Mouse (Mus musculus) cerebellum, adult 18-20 months (tissue): ENCODE measurements around the gene G3bp2.

Experiments used
- DNase-seq, 2 experiments: peaks; one replicate each; pipeline ENCODE4 v3.0.0; 2021

The G3bp2 gene

DNA sequence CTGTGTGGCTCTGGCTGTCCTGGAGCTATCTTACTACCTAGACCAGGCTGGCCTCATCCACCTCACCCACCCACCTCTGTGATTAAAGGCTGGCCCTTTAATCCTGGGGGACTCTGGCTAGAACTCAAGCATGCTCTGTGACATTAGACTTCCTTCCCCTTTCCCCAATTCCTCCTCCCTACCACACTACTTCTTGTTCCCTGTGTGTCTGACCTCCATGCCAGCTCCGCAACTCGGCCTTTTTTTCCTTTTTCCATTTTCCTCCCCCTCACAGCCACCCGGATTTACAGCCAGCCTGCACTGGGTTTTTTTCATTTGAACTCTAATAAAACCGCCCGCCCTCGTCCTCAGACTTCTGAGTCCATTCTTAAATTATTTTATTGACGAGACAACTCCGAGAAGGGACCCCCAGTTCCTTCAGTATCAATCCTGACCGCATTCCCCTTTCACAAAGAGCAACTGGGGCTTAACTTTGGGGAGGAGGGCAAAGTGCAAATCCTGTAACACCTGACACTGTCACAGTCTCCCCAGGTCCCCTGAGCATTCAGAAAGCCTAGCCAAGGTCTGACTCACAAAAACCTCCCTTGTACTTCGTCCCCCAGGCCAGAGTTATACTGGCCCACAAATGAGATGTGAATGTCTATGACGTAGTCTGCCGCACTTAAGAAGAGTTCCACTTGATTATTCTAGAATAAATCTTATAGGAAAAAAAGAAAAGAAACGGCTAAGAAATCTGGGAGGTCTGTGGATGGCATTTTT, 15.0 kb upstream of the G3bp2 start:
- no peak for DNase-seq

DNA sequence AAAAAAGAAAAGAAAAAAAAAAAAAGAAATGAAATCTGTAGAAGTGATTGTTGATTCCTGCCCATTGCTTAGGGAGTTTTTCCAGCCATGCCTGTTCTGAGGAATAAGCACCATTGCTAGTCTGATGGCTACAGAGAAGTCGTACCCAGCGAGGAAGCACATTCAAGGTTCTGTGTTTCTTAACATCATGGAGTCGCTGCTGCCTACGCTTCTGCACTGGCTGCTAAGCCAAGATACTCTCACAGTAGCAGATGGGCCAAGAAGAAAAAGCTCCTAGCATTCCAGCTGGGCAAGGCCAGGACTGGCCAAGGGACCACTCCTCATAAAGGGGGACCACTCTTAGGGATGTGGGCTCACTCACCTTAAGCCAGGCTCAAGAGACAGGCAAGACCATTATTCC, 14.3 kb upstream of the G3bp2 start:
- DNase-seq: no peak

DNA sequence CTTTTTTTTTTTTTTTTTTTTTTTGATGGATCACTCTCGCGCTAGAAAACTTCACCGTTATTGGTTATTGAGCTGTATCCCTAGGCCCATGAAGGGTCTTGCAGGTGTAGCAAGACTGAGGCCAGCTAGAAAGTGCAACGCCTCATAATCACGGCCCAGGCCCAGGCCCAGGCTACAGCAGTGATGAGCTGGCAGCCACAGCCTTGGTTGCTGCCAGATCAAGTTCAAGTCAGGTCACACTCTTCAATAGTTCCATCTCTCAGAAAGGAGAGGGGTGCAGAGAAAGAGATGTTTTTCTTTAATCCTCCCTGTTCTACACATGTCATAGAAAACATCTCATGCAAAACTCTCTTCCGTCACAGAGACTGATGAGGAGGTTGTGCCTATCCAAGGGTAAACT, 13.3 kb upstream of the G3bp2 start:
- DNase-seq: no peak

DNA sequence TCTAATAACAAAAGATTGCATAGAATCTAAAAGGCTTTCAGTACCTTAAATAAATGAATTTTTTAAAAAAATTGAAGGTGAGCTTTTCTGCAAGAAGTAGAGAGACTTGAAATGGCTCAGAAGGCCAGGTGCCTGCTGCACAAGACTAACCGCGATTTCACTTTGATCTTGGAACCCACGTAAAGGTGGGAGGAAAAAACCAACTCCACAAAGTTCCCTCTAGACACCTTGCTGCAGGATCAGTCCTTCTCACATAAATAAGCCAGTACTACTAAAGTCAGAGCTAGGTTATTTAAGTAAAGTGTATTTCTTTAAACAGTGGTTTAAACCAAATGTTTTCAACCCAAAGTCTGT, 10.5 kb upstream of the G3bp2 start:
- DNase-seq: no peak

DNA sequence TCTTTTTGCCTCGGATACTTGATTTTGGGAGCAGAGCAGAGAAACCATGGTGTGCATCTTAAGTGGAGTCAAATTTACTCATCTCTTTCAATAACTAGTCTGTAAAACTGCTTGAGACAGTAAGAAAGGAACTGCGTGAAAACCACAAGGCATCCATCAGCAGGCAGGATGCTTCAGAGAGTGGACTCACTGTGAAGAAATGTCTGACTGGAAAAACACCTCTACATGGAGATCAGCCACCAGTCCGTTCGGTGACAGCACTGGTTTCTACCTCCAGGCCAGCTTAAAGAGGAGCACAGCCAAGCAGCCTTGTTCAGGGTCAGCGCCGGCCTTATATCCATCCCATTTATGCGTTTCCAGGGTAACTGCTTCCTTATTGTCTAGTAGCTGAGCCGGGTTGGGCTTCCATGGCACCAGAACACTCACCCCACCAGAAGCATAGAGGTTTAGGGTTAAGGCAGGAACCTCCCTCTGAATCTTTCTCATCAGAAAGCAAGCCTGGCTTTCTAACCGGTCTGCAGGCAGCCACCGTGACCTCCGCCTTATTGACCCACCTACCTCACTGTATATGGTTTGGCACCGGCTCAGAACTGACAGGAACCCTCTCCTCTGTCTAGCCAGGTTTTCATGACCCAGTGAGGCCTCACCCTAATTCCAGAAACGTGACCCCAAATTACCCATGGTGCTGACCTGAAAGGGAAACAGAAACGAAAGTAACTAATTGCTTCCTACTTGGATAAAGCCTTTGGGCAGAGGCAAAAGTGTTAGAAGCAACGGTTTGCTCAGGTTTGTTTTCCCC, 9.9 kb upstream of the G3bp2 start:
- no peak for DNase-seq

DNA sequence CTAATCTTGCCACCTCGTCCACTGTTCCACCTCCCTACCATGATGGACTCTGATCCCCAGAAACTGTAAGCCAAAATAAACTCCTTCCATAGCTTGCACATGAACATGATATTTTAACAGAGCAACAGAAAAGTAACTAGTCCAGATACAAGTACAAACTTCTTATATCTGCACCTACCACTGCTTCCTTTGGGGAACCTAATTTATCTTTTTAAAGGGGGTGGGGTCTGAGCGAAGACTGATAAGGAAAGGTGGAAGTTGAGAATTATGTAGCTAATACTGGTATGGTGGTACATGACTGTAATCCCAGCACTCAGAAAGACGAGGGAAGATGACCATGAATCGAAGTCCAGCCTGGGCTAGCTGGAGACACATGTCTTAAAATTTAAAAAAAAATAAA, 4.0 kb upstream of the G3bp2 start:
- DNase-seq: no peak

DNA sequence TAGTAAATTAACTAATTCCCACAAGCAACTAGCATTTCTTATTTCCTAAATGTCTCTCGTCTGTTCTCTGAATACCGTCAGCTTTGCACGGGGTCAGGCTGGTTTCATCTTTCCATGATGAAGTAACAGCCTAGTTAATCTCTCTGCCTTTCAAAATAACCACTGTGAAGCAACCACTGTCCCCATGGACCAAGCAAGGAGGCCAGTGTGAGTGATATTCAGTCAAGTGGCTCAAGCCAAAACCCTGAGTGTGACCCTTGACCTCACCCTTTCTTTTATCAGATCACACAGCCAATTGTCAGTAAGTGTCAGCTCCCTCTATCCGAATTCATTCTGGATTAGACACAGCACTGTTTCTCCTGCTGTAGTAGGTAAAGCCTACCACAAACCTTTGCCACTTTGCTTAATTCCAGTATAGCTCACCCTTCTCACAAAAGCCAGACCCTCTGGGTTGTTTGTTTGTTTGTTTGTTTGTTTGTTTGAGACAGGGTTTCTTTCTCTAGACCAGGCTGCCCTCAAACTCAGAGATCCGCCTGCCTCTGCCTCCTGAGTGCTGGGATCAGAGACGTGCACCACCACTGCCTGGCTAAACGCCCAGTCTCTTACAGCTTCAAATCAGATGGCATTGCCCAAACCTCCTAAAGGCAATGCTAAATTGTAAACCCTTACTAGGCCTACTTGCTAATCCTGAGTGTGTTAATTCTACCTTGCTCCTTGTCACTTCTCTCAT, 2.5 kb upstream of the G3bp2 start:
- DNase-seq: no peak

DNA sequence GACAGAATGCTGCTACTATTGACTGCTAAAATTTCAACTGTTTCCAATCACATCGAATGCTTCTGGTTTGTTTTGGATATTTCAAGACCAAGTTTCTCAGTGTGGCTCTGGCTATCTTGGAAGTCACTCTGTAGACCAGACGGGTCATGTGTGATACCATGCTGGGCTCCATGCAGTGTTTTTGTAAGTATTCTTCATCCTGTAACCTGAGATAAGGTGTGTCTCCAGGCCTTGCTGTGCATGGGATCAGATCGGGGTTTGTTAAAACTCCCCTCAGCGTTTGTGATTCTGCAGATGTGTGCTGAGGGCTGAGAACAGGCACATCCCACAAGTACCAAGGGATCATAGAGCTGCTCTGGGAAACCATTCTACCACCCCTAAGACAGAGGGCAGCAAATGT, 1.7 kb upstream of the G3bp2 start:
- no peak for DNase-seq

DNA sequence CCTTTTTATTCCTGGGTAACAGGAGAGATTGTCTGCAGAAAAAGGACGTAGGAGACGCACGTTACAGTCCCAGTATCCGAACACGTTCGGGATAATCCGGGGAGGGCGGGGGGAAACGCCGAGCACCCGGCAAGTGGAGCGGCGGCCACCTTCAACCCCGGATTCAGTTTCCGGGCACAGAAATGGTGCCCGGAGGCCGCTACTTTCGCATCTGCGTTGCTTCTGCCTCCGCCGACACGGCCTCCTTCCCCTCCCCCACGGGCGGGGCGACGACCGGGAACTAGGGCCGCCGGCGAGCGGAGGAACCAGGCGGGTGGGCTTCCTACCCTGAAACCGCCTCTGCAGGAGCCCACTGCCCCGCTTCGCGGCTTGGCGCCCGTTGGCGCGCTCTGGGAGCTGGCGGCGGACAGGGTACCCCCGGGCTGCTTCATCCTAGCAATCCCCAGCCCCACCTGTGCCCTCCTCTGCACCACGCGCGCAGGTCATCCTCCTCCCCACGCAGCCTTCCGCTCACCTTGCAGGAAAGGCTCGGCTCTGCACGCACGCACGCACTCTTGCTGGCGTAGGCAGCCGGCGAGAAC, 608 bp downstream of the G3bp2 start:
- peak; percentile 63 to 76 for DNase-seq

DNA sequence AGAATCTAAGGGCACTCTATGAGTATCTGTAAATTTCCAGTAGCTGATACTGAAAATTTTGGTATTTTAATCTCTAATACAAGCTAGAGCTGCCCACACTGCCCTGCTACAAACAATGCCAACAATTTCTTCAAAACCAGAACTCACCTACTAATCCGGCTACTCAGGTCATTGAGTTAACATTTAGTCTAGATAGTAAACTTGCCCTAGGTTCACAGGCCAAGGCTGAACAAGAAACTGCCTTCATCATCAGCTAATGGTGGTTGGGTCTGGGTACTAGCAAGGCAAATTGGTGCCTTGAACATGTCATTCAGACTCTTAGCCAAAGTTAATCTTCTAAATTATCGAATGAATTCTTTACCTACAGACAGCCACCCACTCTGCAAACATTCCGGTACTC, 2.2 kb downstream of the G3bp2 start:
- no peak for DNase-seq

DNA sequence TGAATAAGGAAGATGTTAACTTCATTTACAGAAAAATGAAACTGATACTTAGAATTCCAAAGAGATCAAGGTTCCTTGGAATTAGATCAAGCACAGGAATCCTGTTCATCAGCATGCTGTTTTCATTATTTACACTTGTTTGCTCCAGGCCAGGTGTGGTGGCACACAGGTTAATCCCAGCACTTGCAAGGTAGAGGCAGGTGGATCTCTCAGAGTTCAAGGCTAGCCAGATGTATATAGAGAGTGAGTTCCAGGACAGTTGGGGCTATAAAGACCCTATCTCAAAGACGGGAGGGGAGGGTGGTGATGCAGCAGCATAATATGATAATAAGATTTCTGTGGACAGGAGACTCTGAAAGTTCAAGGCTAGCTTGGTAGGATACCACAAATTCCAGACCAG, 3.1 kb downstream of the G3bp2 start:
- no peak for DNase-seq

DNA sequence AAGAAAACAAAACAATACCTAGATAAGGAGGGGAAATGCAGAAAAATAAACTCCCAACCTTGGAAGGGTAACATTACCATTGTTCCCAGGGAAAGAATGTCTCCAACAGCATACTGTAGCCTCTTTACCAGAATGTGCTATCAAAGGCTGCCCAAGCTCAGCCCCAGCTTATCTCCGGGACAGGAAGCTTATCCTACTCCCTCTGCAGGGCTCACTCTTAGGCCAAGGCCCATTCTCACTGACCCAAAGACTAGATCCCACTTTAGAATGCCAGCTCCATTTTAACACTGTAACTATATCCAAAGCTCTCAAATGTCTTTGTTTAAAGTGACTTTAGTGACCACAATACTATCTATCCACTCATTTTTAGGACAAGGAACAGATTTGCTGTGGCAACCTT, 4.2 kb downstream of the G3bp2 start:
- DNase-seq: no peak

DNA sequence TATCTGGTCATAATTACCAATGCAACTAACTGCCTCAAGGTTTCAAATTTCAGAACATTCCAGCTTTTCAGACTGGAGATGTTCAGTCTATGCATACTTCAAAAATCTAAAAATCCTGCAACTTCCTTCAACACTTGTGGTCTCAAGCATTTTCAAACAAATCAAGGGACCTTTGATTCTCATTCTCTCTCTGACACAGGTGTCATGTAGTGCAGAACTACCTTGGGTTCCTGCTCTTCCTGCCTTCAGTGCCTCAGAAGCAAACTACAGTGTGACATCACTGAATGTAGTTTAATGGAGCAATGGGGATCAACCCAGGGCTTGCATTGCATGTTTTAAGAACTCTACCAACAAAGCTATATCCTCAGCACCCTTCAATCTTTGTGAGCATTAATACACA, 4.8 kb downstream of the G3bp2 start:
- no peak for DNase-seq

DNA sequence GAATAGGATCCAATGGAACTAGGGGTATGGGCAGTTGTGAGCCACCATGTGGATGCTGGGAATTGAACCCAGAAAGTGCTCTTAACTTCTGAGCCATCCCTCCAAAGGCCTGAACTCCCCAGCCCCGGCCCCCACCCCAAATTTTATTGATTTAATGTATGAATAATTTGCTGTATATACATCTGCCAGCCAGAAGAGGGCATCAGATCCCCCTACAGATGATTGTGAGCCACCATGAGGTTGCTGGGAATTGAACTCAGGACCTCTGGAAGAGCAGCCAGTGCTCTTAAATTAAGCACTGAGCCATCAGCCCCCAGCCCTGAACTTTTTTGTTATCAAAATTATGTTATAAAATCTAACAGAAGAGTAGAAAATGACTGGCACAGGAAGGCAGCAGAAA, 7.2 kb downstream of the G3bp2 start:
- no peak for DNase-seq

DNA sequence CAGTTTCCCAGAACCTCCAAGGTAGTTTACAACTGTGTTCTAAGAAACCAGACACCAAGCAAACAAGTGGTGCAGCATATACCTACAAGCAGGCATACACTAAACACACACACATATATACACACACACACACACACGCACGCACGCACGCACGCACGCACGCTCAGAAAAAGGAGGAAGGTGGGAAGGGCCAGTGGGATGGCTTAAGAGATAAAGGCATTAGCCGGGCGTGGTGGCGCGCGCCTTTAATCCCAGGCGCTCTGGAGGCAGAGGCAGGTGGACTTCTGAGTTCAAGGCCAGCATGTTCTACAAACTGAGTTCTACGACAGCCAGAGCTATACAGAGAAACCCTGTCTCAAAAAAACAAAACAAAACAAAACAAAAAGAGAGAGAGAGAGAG, 9.5 kb downstream of the G3bp2 start:
- no peak for DNase-seq

DNA sequence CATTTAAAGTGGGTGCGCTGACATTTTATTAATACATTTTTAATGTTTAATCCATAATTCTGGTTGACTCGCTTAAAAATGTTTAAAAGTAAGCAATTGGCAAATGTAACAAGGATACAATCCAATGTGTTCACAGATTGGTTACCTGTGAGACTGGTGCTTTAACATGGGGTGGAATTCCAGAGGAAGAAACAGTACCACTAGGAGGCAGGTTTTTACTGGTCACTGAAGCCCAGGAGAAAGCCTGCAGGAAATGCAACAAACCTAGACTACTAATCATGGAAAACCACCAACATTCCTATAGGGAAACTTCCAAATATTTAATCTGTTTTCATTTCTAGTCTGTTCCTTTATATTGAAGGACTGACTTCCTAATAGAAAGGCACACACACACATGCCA, 20.3 kb downstream of the G3bp2 start:
- no peak for DNase-seq

DNA sequence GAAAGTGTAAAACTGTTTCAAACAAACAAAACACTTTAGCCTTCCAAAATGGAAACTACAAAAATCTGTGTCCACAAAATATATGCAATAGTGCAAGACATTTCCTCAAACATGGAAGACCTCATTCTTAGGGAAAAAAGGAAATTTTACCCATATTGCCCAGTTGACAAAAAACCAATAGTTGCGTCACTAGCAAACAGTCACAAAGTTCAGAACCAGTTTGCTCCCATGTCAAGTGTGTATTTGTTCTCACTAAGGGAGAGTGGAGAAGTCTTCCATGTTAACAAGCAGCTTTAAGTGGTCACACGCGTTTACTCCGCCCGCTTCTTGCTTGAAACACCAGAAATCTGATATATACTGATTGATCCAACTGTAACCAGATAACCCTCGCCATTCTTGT, 30.7 kb downstream of the G3bp2 start:
- DNase-seq: no peak

DNA sequence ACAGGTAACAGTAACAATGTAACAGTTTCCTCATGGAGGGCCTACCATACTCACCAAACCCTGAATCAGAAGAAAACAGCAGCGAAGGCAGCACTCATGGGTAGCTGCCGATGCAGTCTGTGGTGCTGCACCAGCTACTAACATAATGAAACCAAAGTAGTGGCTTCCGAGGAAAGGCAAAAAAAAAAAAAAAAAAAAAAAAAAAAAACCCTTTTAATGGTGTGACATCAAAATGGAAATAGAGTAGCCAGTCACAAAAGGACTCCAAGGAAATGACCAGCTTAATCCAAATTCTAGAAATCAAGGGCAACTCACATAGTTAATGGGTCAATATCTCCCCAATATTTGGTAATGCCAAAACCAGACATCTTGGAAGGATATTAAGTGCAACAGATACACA, 33.1 kb downstream of the G3bp2 start:
- DNase-seq: no peak

DNA sequence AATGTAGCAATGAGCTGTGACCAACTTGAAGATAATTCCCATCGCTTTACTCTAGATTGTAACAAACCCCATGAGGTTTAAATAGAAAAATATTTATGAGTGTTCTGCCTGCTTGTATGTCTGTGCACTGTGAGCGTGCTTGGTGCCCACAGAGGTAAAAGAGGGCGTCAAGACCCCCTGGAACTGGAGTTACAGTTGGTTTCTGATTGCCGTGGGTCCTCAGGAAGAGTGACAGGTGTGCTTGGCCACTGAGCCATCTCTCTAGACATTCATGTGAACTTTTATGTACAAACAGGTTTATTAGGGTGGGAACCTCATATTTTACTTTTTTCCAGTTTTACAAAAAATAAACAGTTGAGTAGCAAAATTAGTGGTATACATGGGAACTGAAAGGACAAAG, 39.7 kb downstream of the G3bp2 start, which contains the start of gene Cdkl2:
Gene Cdkl2, minus strand, starts transcription at position 101 of the 400 bp plus-strand sequence.
- DNase-seq: no peak

DNA sequence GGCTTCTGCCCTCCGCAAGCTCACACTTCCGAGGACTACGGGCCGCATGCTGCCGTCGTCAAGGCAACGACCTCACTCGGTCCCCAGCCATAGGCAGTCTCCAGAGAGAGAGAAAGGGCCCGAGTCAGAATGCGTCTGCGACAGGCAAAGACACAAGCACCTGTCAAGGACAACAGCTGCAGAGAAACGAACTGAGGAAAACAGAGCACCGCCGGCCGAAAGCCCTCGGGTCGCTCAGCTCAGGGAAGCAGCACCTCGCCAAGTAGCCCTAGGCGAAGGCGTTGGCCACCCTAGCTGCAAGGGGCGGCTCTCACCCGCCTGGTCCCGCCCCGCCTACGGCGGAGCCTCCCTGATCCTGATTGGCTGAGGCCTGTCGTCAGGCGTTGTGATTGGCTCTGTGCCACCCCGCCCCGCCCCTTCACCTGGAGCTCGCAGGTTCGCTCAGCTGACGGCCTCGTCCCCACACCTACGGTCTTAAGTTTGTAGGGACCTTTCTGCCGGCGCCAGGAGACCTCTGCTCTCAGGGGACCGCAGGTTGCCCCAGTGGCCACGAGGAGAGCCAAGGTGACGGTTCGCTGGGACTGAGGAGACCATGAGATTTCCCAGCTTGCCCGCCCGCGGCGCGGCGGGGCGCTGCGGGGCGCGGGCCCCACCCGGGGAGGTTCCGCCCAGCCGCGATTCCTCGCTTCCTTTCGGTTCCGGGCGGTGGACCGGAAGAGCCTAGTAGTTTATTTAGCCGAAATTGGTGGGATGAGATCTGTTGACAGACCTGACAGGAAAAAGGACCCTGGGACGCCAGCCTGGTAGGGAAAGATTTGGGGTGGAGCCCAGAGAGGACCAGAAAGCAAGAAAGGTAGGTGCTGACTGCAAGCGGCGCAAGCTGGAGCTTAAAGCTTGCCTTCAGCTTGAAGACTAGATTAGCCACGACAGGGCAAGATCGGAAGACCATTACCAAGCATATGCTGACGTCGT, 40.9 kb downstream of the G3bp2 start:
- peak; percentile 98 to 99 for DNase-seq

DNA sequence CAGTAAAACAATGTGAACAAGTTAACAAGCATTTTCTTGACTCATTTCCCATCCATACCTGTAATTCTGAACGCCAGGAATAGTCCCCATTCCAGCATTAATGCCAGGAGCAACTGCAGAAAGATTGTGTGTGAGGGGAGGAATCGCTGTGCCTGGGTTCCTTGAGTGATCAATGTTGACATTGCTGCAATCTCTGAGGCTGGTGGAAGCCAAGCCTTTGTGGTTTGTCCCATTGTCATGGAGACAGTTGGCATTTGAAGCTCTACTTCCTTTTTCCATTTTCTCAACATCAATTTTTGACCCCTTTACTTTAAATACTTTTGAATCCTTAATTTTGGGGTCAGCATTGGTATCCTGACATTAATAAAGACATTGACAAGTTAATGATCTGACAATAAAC, 63.6 kb downstream of the G3bp2 start:
- DNase-seq: no peak

DNA sequence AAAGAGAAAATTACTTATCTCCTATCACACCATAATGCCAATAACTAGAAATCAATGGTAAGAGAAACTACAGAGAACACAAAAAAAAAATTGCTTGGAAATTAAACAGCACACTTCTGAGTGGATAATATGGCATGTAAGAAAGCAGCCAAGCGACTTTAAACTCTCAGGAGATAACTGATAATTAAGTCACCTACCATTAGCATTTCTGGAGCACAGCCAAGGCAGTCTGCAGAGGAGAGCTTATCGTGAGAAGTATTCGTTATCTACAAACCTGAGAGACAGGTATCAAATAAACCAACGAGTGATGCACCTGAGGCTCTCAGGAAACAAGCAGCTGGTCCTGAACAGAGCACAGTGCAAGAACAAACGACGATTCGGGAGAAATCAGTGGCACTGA, 71.8 kb downstream of the G3bp2 start:
- DNase-seq: no peak
